Mouse (Mus musculus) testis, adult 2 months (tissue): ENCODE measurements around the gene Tctn1. TPM values are rescaled to one million over a fixed set of nuclear protein-coding genes. Genes with fewer than 3 reads are reported as not detected.
A peak's percentile ranks its signal among the peaks of the same experiment; 100 is the strongest.

Experiments
- H3K27ac ChIP-seq: fragments of 200-500 bp; 2 replicates; pipeline ENCODE4 v1.5.1; 2012; ENCODE audit warnings: low read depth, low read length; ENCODE audit not compliant: control insufficient read depth, insufficient read depth
- H3K27me3 ChIP-seq: fragments of 200-500 bp; 2 replicates; pipeline ENCODE4 v1.6.1; 2012; ENCODE audit warnings: mild to moderate bottlenecking, low read length, moderate library complexity; ENCODE audit not compliant: control insufficient read depth, insufficient read depth
- H3K36me3 ChIP-seq: fragments of 200-500 bp; 2 replicates; pipeline ENCODE4 v1.6.1; 2012; ENCODE audit warnings: mild to moderate bottlenecking, low read length; ENCODE audit not compliant: control insufficient read depth, insufficient read depth
- H3K4me1 ChIP-seq: fragments of 200-500 bp; 2 replicates; pipeline ENCODE4 v1.6.1; 2012; ENCODE audit warnings: low read length; ENCODE audit not compliant: control insufficient read depth, insufficient read depth
- H3K4me3 ChIP-seq: fragments of 200-500 bp; 2 replicates; pipeline ENCODE4 v1.5.1; 2012; ENCODE audit warnings: low read depth, mild to moderate bottlenecking, low read length, moderate library complexity, mixed read lengths; ENCODE audit not compliant: control insufficient read depth
- CTCF ChIP-seq: fragments of 200-500 bp; IDR thresholded peaks from 2 replicates; pipeline ENCODE4 v1.5.1; 2012; ENCODE audit warnings: low read depth, mild to moderate bottlenecking, inconsistent platforms, low read length, moderate library complexity; ENCODE audit not compliant: control insufficient read depth, insufficient read depth, insufficient replicate concordance
- POLR2A ChIP-seq: fragments of 200-500 bp; IDR thresholded peaks from 2 replicates; pipeline ENCODE4 v1.6.1; 2012; ENCODE audit warnings: low read depth, mild to moderate bottlenecking, inconsistent platforms, low read length, moderate library complexity; ENCODE audit not compliant: control insufficient read depth
- polyA plus RNA-seq: library from polyadenylated mRNA; depleted of rRNA; stranded (reverse); fragments of >200 nt; gene quantifications from 2 replicates; pipeline ENCODE4 v1.2.3, GENCODE M21; 2012

The Tctn1 gene
- polyA plus RNA-seq, 1 experiment = 59.8 TPM

DNA sequence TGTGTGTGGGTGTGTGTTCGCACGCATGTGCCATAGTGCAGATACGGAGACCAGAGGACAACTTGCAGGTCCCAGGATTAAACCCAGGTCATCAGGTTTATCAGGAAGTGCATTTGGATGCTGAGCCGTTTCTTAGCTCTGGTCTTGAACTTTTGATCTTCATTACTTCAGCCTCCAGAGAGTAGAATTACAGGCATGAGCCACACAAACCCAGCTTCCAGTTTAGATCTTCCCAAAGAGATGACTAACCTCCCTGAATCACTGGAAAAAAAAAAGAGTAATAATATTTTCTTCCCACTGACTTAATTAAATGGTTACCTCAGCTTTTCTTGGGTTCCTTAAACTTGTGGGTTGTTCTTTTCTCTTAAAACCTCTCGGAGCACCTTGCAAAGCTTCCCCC, 8.6 kb upstream of the Tctn1 start:
- no peaks in the 10 kb centered on the region for H3K27me3 ChIP-seq
- H3K4me1 ChIP-seq = peaks cover 11% of the 10 kb centered on the region
- H3K36me3 ChIP-seq = no peaks in the 10 kb centered on the region
- no peak for TF ChIP-seq POLR2A
- no peak for TF ChIP-seq CTCF
- H3K4me3 ChIP-seq = no peak overlapping the region
- H3K27ac ChIP-seq = no peak overlapping the region

DNA sequence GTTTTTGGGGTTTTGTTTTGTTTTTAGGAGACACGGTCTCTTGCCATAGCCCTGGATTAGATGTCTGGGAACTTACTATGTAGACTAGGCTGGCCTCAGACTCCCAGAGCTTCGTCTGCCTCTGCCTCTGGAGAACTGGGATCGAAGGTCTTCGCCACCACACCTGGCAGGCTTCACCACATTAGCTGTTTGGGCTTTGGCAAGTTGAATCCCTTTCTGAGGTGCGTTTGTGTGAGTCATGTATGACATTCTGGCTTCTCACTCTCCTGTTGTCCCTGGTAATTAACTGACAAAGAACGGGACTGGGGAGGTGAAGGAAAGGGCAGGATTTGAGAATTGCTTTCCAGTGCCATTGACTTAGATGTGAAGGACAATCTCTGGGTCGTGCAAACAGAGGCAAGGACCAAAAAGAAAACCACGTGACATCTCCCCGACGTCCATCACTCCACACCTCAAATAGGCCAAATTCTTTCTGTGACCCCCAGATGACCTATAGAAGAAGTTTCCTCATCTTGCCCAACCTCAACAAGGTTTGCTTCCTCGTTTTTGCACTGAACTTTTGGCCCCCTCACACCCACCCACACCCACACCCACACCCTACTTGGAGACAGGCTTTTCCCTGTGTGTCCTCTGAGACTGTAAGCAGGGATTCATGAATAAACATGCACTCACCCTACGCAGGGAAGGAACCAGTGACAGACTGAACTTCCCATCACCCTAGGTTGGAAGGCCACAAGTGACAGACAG, 4.8 kb upstream of the Tctn1 start:
- peaks cover 4% of the 10 kb centered on the region for H3K4me1 ChIP-seq
- H3K27ac ChIP-seq = no peak overlapping the region
- H3K36me3 ChIP-seq = no peaks in the 10 kb centered on the region
- H3K27me3 ChIP-seq = no peaks in the 10 kb centered on the region
- no peak for TF ChIP-seq CTCF
- no peak for TF ChIP-seq POLR2A
- H3K4me3 ChIP-seq = no peak overlapping the region

DNA sequence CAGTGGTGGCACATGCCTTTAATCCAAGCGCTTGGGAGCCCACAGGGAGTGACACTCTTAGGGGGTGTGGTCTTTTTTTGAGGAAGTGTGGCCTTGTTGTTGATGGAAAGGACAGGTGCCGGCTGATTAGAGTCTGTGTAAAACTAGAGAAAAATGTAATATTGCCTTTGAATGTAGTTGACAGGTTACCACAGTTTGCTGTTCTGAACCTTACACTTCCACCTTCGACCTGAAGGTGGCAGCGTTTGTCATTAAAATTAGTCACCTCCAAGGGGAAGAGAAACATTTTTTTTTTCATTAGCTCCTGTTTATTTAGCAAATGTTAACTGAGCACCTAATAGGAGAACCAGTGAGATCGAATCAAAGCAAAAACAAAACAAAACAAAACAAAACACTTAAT, 3.6 kb upstream of the Tctn1 start:
- Histone ChIP-seq H3K36me3 (no peaks in the 10 kb centered on the region), H3K27me3 (no peaks in the 10 kb centered on the region), H3K4me1 (peaks cover 7% of the 10 kb centered on the region), H3K27ac (no peak overlapping the region), H3K4me3 (no peak overlapping the region)
- TF ChIP-seq CTCF (no peak), POLR2A (no peak)

DNA sequence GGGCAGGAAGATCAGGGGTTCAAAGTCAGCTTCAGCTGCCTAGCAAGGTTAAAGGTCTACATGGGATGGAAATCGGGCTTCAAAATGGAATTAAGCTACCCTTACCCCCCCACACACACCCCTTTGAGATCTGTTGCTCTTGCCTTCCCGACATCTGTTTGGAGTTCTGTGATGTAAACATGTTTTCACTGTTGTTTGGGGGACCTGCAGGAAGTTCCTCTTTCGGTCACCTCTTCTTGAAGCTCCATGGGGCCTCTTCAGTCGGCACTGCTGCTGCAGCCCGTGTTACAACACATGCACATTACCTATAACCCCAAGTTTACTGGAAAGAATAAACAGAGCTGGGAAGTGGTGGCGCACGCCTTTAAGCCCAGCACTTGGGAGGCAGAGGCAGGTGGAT, 2.9 kb upstream of the Tctn1 start:
- TF ChIP-seq POLR2A (no peak), CTCF (no peak)
- H3K4me3 ChIP-seq = no peak overlapping the region
- no peaks in the 10 kb centered on the region for H3K36me3 ChIP-seq
- H3K4me1 ChIP-seq = peaks cover 7% of the 10 kb centered on the region
- no peaks in the 10 kb centered on the region for H3K27me3 ChIP-seq
- H3K27ac ChIP-seq = no peak overlapping the region

DNA sequence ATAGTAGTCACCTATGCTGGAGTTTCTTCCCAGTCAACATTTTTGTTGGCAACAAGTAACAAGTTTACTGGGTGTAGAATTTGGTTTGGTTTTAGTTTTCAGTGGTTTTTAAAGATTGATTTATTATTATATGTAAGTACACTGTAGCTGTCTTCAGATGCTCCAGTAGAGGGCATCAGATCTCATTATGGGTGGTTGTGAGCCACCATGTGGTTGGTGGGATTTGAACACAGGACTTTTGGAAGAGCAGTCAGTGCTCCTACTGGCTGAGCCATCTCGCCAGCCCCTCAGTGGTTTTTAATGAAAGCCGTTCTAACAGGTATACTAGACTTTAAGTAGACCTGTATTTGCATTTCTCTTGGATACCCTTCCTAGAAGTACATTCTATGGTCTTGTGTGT, 1.7 kb upstream of the Tctn1 start:
- Histone ChIP-seq H3K4me1 (peaks cover 7% of the 10 kb centered on the region), H3K36me3 (no peaks in the 10 kb centered on the region; the same call in 1 of the 2 replicates), H3K27me3 (no peaks in the 10 kb centered on the region), H3K27ac (no peak overlapping the region), H3K4me3 (no peak overlapping the region)
- no peak for TF ChIP-seq CTCF
- TF ChIP-seq POLR2A = no peak

DNA sequence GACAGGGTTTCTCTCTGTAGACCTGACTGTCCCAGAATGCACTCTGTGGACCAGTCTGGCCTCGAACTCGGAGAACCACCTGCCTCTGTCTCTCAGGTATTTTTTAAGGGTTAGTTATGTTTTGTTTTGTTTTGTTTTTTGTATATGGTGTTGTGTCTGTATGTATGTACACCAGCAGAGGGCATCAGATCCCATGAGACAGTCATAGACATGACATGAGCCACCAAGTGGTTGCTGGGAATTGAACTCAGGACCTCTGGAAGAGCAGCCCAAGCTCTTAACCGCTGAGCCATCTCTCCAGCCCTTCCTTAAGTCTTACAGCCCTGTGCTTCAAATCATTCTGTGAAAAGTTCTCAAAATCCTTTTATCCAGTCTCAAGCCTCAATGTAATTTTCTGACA, 927 bp upstream of the Tctn1 start:
- H3K27me3 ChIP-seq = no peaks in the 10 kb centered on the region
- H3K27ac ChIP-seq = no peak overlapping the region
- H3K4me1 ChIP-seq = peaks cover 7% of the 10 kb centered on the region
- H3K4me3 ChIP-seq = peak overlapping the region; percentile 57
- no peaks in the 10 kb centered on the region; the same call in none of the 2 replicates for H3K36me3 ChIP-seq
- no peak for TF ChIP-seq CTCF
- no peak for TF ChIP-seq POLR2A

DNA sequence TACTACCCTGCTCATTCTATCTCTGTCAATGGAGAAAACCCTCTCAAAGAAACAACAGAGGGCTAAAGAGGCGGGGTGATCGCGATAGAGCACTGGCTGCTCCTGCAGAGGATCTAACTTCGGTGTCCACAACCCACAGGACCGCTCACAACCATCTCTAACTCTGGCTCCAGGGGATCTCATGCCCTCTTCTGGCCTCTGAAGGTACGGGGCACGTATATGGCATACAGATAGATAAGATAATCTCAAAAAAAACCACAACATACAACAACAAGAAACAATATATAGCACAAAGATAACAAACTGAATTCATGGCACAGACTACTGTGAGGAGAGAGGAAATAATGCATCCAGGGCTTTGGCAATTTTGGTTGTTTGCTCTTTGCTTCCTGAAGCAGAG, 2.2 kb downstream of the Tctn1 start:
- Histone ChIP-seq H3K36me3 (peaks cover 5% of the 10 kb centered on the region), H3K27ac (no peak overlapping the region), H3K4me1 (peaks cover 7% of the 10 kb centered on the region), H3K4me3 (no peak overlapping the region), H3K27me3 (no peaks in the 10 kb centered on the region)
- no peak for TF ChIP-seq CTCF
- no peak for TF ChIP-seq POLR2A
